Mouse (Mus musculus) megakaryocyte, embryonic 14.5 days (primary cell): ENCODE data around the gene Sae1.

ENCODE experiments used
- FLI1 ChIP-seq: IDR thresholded peaks from 2 replicates; pipeline ENCODE4 v1.6.1; 2012; ENCODE audit warnings: low read length, inconsistent platforms, mixed read lengths
- GATA1 ChIP-seq: IDR thresholded peaks from 3 replicates; pipeline ENCODE4 v1.6.1; 2012; ENCODE audit warnings: mixed read lengths, low read length, inconsistent platforms, borderline replicate concordance

- no peak for TF ChIP-seq FLI1
- no peak for TF ChIP-seq GATA1
Observed at GRCm38 (mm10) chr7:16411100-16411499, 23.5 kb upstream of the Sae1 start.
